Comparison of ENCODE assay signal across 8 mouse cellular contexts in the genomic region with DNA sequence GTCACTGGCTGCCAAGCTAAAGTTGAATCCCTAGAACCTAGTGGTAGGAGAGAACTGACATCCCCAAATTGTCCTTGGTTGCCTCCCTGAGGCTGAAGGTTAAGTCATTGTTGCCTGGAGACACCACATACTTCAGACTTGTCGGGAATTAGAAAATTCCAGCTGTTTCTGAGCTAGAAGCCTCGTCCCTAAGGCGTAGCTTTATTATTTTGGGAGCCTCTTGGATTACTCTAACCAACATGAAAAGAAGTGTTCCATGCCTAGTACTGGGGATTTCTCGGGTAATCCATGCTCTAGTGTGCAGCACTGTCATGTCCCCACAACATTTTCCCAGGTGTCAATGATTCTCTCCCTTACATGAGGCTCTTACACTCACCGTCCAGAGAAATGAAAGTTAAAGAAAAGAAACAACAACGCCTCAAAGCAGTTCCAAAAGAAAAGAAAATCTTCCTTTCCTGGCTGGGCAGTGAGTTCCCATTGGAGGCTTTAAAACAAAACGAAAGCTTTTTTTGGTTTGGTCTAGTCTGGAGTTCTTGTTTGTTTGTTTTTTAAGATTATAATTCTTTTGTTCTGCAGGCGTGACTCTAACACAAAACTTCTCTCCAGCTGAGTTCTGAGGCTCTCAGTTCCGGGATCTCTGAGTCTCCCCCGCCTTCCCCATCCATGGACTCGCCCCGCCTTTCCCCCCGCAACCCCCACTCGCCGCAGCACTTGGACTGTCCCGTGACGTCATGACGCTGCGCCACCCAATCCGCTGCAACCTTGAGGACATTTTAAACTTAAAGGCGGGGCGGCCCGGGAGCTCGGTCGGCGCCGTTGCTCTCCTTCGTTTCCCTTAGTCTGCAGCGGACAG. TPM values are rescaled to one million over a fixed set of nuclear protein-coding genes. Genes with fewer than 3 reads are reported as not detected.
DNase-seq lines count a peak whose midpoint lies in the region; ATAC-seq lines count a peak whose summit lies in the region.

Cenpe (plus strand) TSS at position 733 of the 853 bp plus-strand sequence.

- peak within 1 kb of the TSS; percentile 93 for H3K4me3 ChIP-seq in hindbrain, embryonic 11.5 days (ENCODE audit: low read depth, low read length)

- H3K27me3 ChIP-seq in hindbrain, embryonic 11.5 days (ENCODE audit: control insufficient read depth, insufficient read depth, low read length): no peaks in the 10 kb centered on the region

- no peaks in the 10 kb centered on the region for H3K9me3 ChIP-seq in hindbrain, embryonic 11.5 days (ENCODE audit: control insufficient read depth, low read length)

- WGBS in hindbrain, embryonic 11.5 days: 6% methylated on average over 29 of the region's 29 CpGs

- H3K4me2 ChIP-seq in hindbrain, embryonic 11.5 days (replicated peaks; ENCODE audit: low read depth, low read length): peak within 1 kb of the TSS; percentile 78

- ATAC-seq in hindbrain, embryonic 11.5 days (ENCODE audit: low FRiP score): peak; percentile 94

- peak; percentile 91 for DNase-seq in Muller cell, postnatal 12 days (ENCODE audit: inconsistent ontology term)
- DNase-seq in cerebellum, adult 9-11 months: peak; percentile 82
- DNase-seq in frontal cortex, adult 2 months (ENCODE audit: extremely low spot score in 1 of 2, low spot score in 1 of 2): peak; percentile 35 to 91
- peak; percentile 95 for DNase-seq in hindbrain, embryonic 11.5 days (ENCODE audit: low spot score)
- peak; percentile 90 to 93 for DNase-seq in layer of hippocampus, postnatal 10 days (ENCODE audit: low spot score in 2 of 2)
- DNase-seq in lung, postnatal 10 days: peak; percentile 94
- peak; percentile 87 for DNase-seq in ovary, postnatal 36 days (ENCODE audit: low spot score)
- peak; percentile 94 for DNase-seq in thymus, postnatal 25 days

- H3K9ac ChIP-seq in hindbrain, embryonic 11.5 days (ENCODE audit: low read depth, low read length): peak within 1 kb of the TSS; percentile 75

- H3K4me1 ChIP-seq in hindbrain, embryonic 11.5 days (replicated peaks; ENCODE audit: control insufficient read depth, insufficient read depth, low read length): no peaks in the 10 kb centered on the region

- peaks cover 2% of the 10 kb centered on the region; the same call in 1 of the 2 replicates for H3K36me3 ChIP-seq in hindbrain, embryonic 11.5 days (ENCODE audit: control insufficient read depth, insufficient read depth, low read length)

- no peak within 1 kb of the TSS for H3K27ac ChIP-seq in hindbrain, embryonic 11.5 days (ENCODE audit: low read depth, low read length)

RNA-seq across cellular contexts. Expression of gene Cenpe, which starts in this region (rescaled TPM):
- polyA plus RNA-seq in frontal cortex, adult 2 months (2012; rRNA removed): 0.48 and 0.86 TPM in 2 replicates
- polyA plus RNA-seq in hindbrain, embryonic 11.5 days (2014; fragmentation: Nextera tagmentation; extraction: Ambion mirVana): 40.8 and 43.5 TPM in 2 replicates
- total RNA-seq in layer of hippocampus, postnatal 10 days (2021): 1 to 10 TPM; 5.0 to 6.1 TPM

Comparison
In these comparisons a context has a peak if more than half of its experiments do, and no peak if none do; other contexts are left out.
1. RNA of gene Cenpe (polyA plus RNA-seq): 40.8 to 43.5 TPM in hindbrain, embryonic 11.5 days; 0.48 to 0.86 TPM in frontal cortex, adult 2 months; every median in the first group is over 10 times any median in the second.
2. Peak in DNase-seq in frontal cortex, adult 2 months; RNA of the gene not detected or under 1 TPM.
3. Peak in every context shown above with its lines, with median percentiles within 50 percentile points of each other: DNase-seq.